Mouse (Mus musculus) adrenal gland, adult (tissue): Measurements from ENCODE around the gene Gm6583.

Source experiments
- DNase-seq, 2 experiments: peaks; one replicate each; pipeline ENCODE4 v3.0.0; 2022 to 2023; ENCODE audit warnings: low spot score in 1 of 2; ENCODE audit not compliant: inconsistent age in 2 of 2

Gene Gm6583

DNA sequence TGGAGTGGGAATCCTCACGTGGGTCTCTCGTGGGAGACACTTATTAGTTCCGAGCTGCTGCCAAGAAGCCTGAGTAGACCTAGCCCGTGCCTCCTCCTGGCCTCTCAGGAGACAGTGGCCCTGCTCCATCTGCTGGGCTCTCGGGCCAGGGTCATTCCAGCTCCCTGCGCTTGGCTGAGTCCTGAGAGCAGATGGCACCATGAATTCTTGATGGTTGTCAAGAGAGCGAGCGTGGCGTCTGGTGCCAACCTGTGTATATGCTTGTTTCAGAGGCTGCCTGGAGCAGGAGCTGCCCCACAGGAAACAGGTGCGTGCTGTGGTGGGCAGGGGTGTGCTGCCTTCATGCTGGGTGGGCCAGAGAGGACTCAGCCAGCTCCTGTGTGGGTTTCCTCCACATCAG lies 12.8 kb upstream of the Gm6583 start:
- DNase-seq, result no peak

DNA sequence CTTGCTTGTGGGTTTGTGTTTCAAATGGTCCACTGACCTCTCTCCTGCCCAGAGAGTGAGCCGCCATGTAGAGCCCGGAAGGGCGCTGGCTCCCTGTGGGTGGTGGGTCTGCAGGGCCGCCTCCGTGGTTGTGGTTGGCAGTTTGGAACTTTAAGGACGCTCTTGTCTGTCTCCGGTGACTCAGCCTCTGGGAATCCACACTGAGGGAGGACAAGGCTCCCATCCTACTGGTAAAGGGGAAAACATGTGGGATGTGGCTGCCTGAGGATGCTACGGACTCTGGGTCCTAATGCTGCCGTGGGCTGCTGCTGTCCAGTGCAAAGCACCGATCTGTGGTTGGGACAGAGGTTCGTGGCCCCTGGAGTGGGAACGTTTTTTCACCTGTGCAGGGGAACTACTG lies 12.1 kb upstream of the Gm6583 start:
- DNase-seq, result no peak

DNA sequence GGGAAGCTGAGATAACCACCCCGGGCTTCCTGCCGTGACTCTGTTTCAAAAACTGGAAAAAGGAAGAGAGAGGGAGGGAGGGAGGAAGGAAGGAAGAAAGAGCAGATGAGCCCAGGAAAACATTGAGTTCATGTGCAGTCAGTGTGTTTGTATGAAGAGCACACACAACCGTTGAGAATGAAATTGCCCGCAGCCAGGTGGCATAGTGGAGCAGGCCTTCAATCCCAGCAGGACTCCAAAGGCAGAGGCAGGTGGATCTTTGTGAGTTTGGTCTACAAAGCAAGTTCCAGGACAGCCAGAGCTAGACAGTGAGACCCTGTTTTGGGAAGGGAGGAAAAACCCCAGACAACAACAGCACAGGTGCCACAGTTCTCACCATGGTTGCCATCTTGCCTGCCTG lies 11.5 kb upstream of the Gm6583 start:
- no peak for DNase-seq

DNA sequence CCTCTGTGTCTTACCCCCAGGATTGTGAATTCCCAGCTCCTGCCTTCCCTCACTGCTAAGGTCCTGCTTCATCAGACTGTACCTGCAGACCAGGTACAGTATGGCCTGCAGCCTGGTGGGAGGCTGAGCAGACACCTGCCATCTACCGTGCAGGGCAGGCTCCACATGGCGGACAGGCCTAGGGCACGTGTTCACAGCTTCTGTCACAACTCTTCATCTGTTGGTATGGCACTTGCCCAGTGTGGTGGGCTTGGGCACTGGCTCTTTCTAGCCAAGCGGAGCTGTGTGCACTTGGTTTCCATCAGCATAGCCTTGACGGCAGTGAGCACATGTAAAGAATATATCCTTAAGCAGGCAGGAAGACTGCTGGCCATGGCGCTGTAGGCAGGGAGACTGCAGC lies 11.0 kb upstream of the Gm6583 start:
- no peak for DNase-seq

DNA sequence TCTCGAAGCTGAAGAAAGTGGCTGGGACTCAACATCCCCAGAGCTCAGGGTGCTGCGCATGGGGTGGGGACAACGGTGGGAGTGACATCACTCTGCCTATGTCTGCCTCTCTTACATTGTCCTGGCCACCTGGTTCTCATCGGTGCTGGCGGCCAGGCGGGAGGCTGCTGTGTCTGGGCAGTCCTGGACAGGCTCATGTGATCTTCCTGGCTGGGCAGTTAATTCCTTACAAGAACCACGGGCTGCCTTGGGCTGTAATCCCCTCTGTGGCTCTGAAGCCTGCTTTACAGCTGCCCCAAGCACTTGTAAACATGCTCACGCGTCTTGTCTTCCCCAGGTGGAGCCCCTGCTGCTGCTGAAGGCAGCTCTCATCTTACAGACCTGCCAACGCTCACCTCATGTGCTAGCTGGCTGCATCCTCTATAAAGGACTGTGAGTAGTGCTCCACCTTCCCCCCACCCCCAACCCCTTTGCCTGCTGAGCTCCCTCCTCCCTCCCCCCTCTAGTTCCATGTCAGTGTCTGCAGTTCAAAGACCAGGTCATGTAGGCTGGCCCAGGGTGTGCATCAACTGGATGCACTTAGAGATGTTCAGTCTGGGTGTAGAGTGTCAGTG lies 8.5 kb upstream of the Gm6583 start:
- DNase-seq, result no peak

DNA sequence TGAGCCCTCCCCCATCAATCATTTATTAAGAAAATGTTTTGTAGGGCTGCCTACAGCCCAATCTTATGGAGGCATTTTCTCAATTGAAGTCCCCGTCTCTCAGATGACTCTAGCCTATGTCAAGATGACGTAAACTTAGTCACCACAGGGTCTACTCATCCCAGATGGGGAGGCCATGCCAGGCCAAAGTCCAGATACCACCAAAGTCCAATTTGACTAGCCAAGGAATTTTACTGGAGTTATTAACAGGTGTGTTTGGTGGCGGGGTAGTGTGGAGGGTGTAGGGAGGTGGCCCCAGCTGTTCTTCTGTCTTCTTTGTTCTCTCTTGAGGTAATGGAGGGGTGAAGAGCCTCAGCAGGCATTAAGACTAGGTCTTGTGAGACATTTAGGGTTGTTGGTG lies 4.2 kb upstream of the Gm6583 start:
- no peak for DNase-seq

DNA sequence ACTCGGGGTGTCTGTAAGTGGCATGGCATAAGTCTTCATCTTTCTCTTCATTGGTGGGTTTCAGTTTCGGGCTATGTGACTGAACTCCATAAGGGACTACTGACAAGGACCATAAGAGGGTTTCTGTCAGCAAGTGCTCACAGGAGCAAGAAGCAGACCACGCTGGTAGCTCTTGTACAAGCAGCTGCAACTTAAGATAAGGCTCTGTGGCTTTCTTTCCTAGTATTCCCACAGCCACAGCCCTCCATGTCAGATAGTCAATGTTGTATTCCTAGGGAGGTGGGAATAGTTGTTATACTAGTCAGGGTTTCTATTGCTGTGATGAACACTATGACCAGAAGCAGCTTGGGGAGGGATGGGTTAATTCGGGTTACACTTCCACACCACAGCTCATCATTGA lies 3.7 kb upstream of the Gm6583 start:
- no peak for DNase-seq

DNA sequence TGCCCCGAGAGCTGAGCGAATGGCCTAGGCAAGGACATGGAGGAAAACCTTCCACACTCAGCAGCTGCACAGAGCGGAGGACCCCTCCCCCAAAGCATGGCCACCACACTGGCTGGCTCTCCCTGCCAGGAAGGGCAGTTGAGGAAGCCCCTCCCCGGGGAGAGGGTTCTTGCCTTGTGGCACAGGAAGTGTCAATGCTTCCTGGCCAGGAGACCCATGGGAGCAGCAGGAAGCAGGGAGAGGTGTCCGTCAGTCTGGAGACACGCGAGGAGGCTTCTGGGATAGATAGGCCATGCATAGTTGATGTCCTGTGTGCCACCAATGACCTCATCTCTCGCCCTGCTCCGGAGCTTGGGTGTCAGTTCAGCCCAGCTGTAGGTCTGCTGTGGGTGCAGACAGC lies 489 bp upstream of the Gm6583 start:
- peak; percentile 39 to 44 for DNase-seq

DNA sequence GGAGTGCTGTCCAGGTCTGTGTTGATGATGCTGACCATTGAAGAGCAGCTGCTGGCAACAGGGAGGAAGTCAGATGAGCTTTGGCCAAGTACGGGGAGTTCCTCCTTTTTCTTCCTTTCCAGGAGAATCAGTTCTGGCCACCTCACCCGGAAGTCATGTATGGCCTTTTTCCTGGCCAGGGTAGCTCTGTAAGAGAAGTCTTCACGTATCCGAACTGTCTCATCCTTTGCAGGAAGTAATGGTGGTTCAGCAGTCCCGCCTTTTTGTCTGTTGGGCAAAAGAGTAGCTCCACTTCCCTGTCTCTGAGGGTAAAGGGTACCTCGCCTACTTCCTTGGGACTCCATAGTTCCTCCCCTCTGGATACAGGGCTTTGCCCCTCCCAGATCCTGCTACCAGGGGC lies 340 bp downstream of the Gm6583 start:
- DNase-seq, result peak in 1 of 2 experiments; percentile 37

DNA sequence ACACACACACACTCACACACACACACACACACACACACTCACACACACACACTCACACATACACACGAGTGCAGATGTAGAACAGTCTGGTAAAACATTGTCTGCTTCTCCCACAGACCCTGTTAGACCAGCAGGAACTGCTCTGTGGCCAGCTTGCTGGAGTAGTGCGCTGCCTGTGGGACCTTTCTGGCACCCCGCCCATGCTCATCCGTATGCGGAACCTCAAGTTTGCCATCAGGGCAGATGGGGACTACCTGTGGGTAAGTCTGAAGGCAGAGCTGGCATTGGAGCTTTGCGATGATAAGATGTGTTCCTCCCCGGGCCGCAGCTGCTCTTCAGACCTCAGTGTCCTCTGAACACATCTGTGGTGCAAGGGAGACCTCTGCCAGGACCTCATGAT lies 6.7 kb downstream of the Gm6583 start:
- DNase-seq, result no peak

DNA sequence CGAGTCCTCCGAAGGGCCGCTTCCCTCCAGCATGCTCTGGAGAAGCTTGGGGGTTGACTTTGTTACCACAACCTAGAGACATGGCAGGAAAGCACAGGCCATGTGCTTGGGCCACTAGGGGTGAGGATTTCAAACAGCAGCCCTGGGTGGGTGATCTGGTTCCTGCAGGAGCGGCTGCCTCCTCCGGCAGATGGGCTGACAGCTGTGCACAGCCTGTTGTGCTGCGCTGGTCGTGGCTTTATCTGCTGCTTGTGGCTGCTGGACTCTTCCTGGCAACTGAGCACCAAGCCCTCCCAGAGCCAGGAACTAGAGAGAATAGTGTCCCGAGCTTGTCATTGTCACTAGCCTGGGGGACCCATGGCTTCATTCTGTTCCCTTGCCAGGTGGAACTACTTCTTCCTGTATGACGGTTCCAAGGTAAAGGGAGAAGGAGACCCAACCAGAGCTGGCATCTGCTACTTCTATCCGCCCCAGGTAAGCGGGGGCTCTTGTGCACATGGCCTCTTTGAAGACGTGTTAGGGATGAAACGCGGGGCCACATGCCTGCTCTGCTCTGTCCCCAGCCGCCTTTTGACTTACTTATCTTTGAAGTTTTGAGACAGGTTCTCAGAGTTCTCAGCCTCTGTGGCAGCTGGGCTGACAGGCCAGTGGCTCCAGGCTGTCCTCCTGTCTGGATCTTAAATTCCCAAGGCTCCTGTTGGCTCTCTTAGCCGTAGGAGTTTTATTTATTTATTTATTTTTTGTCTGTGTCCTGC lies 9.4 kb downstream of the Gm6583 start:
- no peak for DNase-seq

DNA sequence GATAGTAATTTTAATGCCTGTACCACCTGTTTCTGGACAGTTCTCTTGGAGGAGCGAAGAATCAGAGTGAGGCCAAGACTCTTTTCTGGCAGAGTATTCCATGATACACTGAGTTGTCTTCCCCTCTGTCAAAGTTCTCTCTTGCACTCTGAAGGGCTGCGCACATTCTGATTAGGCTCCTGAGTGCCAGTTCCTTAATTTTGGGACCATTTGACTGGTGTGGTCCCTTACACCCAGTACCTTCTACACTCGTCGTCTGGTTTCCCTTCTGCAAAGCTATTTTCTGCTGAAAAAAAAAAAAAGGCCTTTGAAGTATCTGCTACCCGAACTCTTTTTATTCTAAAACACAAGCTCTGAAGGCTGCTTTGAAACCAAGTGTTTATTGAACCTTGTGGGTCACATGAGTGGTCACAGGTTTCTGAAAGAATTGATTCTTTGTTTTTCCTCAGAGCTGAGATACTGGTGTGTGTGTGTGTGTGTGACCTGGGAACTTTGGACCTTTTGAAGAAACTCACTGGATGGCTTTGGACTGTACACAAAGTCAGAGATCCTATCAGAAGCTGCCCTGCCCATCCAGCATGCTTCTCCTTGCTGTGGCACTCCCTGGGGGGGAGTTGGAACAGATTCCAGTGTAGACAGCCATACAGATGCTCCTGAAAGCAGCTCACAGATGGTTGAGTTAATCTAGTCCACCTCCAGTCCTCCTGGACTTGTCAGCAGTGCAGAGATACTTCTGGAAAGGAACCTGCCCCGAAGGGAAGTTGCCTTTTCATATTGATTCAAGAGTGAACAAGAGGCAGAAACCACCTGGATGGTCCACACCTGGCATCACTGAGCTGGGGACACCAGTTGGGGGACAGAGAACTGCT lies 11.5 kb downstream of the Gm6583 start:
- DNase-seq, result no peak

DNA sequence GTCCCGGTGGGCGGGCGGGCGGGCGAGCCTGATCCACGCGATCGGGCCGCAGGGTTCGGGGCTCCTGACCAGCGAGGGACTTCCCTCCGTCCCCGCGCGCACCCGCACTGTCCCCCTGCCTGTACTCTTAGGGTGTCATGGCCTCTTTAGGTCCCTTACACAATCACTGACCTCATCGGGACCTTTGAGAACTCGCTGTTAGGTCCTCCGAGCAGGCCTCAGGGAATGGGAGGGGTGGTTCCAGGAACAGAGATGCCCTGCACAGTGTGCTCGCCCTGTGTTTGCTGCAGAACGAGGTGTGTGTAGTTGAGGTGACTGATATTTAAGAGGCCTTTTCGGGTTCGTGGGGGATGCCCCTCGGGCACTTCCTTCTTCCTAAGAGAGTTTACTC lies 12.6 kb downstream of the Gm6583 start:
- DNase-seq, result peak; percentile 73 to 86

DNA sequence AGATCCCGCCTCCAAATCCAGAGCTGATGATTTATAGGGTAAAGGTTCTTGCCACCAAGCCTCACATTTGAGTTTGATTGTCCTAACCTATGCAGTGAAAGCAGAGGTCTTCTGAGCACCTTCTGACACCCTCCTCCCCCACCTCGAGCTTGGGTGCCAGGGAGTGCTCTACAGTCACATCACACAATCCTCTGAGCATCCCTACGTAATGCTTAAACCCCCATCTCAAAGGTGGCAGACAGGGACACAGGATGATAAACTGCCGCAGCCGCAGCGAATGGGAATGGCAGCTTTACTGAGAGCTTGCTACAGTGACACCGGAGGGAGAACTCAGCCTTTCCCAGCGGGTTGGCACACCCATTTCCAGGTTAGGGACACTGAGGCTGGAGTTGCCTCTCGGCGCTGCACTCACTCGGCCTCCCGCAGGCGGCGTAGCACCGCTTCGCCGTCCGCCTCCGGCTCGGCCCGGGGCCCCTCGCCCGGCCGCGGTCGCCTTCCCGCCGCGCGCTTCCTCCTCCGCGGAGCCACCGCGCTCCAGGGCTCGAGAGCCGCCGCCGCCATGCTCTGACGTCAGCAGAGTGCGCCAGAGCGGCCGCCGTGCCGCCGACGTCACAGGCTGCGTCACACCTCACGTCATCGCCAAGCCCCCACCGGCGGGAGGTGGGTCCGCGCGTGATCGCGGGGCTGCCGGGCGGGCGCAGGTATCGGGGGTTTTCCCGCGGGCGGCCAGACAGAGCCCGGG lies 13.2 kb downstream of the Gm6583 start, which contains the start of the genes Srrd and Hps4:
Gene Srrd, minus strand, starts transcription at position 578 of the 742 bp plus-strand sequence.
Gene Hps4, plus strand, starts transcription at position 621 of the 742 bp plus-strand sequence.
- DNase-seq, result peak; percentile 90 to 96

DNA sequence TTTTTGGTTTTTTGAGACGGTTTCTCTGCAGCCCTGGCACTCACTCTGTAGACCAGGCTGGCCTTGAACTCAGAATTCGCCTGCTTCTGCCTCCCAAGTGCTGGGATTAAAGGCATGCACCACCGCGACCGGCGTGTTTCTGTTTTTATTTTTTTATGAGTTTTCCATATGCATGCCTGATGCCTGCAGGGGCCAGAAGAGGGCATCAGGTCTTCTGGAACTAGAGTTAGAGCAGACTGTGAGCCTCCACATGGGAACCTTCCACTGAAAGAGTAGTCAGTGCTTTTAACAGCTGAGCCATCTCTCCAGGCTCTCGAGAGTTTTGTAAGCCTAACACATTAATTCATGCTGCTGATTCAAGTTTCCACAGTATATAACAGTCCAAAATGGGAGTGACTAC lies 16.6 kb downstream of the Gm6583 start:
- DNase-seq, result no peak

DNA sequence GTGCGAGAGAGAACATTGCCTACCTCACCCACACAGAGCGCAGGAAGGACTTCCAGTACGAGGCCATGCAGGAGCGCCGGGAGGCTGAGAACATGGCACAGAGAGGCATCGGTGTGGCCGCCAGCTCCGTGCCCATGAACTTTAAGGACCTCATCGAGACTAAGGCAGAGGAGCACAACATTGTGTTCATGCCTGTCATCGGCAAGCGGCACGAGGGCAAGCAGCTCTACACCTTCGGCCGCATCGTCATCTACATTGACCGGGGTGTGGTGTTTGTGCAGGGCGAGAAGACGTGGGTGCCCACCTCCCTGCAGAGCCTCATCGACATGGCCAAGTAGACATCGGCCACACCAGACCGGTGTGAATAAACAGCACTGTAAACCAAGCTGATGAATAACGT lies 18.8 kb downstream of the Gm6583 start:
- no peak for DNase-seq

DNA sequence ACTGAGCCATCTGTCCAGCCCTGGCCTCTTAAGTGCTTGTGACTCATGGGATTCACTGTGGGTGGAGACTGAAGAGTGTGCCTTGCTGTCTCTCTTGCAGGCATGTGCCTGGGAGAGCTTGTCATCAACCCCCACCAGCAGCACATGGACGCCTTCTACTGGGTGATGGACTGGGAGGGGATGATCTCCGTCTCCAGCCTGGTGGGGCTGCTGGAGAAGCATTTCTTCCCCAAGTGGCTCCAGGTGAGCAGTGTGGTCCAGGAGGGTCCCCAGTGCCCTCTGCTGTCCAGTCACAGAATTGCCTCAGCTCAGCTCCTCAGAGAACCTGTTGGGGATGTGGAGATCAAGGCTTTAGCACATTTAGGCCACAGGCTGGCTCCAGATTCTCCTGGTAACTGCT lies 20.4 kb downstream of the Gm6583 start:
- peak; percentile 74 to 88 for DNase-seq

DNA sequence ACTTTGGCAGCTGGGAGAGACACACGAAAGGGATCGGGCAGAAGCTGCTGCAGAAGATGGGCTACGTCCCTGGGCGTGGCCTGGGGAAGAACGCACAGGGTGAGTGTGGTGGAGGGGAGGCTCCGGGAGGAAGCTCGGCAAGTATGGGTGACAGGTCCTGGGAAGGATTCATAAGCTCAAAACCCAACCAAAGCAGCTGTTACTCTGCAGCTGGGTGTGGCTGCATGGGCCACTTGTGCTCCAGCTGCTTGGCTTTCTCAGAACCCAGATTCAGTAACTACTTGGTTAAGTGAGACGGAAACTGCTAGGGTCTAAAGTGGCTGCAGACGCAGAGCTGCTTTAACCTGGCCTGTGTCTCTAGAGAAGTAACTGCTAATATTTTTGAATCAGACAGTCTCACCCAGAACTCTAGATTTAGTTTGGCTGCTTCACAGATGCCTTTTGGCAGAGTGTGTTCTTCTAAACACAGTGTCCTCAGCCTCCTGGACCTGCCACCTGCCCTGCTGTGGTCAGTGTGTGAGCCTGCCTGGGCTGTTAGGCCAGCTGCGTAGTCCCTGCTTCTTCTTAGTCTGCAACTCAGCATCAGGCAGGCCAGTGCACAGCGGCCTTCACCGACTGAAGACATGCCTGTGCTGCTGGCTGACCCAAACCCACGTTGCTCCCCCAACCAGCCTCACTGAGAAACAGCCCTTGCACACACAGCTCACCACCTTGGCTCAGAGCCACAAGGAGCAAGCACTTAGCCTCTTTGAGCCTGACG lies 25.8 kb downstream of the Gm6583 start:
- no peak for DNase-seq

DNA sequence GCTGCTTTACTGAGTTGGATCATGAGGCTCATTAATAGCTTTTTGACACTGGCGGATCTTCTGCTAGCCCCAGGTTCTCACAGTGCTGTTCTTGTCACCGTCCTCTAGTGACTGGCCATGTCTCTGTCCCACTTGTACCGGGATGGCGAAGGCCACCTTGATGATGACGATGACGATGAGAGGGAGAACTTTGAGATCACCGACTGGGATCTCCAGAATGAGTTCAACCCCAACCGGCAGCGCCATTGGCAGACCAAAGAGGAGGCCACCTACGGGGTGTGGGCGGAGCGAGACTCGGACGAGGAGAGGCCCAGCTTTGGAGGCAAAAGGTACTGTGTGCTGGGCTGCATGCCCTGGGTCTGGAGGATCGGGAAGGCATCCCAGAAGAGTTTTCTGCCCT lies 28.0 kb downstream of the Gm6583 start:
- DNase-seq, result no peak

DNA sequence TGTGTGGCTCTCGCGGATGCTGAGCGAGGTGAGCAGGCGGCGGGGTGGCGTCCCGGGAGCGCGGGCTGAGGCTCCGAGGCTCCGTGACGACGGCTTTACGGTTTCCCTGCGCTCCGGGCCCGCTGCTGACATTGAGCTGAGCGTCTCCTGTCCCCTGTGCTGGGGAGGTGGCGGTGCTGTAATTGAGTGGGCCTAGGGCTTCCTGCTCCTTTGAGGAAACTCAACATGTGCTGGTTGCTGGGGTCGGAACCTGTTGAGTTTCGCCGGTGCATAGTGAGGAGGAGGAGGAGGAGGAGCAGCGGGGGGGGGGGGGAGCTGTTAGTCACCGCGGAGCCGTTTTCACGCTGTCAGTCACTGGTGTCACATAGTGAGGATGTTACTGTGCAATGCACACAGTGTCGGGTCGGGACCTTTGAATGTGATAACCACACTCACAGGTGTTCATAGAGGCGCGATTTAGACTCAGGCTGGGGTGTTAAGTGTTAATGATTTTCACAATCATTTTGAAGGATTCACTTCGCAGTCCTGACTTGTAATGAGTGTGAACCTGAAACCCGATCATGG lies 29.3 kb downstream of the Gm6583 start:
- no peak for DNase-seq
